Mouse (Mus musculus) testis, postnatal 10 days (tissue): Measurements from ENCODE around the gene Gsc.

ENCODE experiments used
- DNase-seq: peaks from one replicate; pipeline ENCODE4 v3.0.0; 2021; ENCODE audit warnings: low spot score

Gene Gsc

GRCm38 (mm10) chr12:104472601-104473424, at the start of gene Gsc:
TSS of gene Gsc (minus strand) at chr12:104473330.
- DNase-seq = peak; percentile 63

GRCm38 (mm10) chr12:104519721-104520120, 46.6 kb upstream of the Gsc start:
- no peak for DNase-seq

- no peak for DNase-seq
Observed at GRCm38 (mm10) chr12:104507911-104508310, 34.8 kb upstream of the Gsc start.

GRCm38 (mm10) chr12:104492009-104492408, 18.9 kb upstream of the Gsc start:
- no peak for DNase-seq

DNA sequence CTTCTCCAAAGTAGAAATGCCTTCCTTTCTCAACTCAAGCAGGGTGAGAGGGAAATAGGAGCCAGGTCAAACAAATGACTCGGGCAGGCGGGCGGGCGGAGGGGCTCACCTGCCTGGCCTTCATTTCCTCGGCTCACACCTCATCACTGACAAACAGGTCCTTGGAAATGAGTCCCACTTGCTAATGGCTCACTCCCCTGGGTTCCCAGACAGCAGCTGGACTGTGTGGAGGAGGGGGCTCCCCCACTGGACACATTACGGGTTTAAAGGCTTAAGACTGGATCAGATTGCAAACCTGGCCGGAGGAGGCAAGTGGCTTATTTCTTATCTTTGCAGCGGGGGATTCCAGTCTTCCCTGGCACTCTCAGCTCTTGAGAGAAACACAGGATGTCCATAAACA, 13.1 kb upstream of the Gsc start:
- no peak for DNase-seq

- no peak for DNase-seq
Observed at GRCm38 (mm10) chr12:104485161-104485560, 12.0 kb upstream of the Gsc start.

GRCm38 (mm10) chr12:104481007-104481406, 7.9 kb upstream of the Gsc start:
- DNase-seq = no peak

GRCm38 (mm10) chr12:104478193-104478592, 5.1 kb upstream of the Gsc start:
- no peak for DNase-seq

DNA sequence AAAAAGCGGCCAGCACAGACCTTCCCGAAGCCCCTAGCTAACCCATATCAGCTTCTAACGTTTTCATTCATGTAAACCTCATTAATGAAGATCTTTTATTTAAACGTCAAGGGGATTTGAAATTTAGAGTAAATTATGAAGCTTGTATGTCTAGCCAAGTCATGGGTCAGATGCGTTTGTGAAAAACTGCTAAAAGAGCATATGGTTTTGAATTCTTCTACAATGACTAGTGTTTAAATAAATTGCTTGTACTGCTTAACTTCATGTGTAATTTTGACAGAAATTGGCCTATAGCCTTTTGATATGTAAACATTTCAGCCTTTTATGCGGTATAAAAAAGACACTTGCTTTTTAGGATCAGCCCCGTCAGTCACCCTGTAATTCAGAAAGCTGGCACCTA, 4.4 kb upstream of the Gsc start:
- no peak for DNase-seq

- DNase-seq = no peak
Observed at GRCm38 (mm10) chr12:104477066-104477465, 3.9 kb upstream of the Gsc start.

GRCm38 (mm10) chr12:104475946-104476345, 2.8 kb upstream of the Gsc start:
- no peak for DNase-seq

DNA sequence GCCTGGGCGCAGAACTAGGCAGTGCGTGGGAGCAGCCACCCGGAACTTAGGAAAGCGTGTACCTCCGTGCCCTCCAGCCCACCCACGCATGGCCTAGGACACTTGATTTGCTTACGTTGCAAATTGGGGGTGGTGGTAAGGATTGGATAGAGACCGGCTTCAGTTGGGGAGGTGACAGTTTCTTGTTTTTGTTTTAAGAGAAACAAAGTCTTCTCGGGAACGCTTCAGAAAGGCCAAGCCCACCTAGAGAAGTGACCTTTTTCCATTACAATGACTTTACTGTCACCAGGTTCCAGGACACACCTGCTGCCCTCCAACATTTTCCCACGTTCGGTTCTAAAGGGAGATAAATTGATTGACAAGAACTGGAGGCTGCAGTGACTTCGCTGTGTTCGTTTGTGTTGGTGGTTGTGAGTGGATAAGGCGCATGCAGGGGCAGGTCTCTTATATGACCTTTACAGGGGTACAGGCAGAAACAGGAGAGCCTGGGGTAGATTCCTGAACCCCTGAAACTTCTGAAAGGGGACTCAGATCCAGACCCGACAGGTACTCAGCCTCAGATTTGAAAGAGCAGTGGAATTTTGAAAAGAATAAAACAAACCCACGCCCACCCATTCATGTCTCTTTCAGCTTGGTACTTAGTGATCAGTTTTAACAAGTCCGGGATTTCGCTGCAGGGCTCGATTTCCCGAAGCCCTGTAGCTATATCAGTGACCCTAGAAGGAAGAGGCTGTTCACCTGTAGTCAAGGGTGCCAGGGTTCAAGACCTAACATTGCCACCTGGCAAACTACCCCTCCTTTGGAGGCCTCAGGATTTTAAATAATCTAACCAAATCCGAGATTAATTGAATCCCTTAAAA, 2.0 kb upstream of the Gsc start:
- no peak for DNase-seq

GRCm38 (mm10) chr12:104474191-104474871, 1.2 kb upstream of the Gsc start:
- no peak for DNase-seq

GRCm38 (mm10) chr12:104473492-104473891, 362 bp upstream of the Gsc start:
- no peak for DNase-seq

DNA sequence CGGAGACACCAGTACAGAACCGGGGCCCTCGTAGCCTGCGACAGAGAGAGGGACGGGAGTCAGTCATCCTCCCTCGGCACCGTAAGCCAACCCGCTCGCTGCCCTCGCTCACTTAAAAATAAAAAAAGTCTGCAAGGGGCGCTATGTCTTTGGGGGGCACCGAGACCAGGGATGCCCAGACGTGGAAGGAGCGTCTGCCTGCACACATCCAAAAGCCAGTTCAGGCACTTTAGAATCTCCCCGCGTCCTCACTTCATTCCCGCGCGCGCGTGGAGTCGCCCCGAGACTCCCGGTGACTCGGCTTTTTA, 958 bp downstream of the Gsc start:
- DNase-seq = no peak

DNA sequence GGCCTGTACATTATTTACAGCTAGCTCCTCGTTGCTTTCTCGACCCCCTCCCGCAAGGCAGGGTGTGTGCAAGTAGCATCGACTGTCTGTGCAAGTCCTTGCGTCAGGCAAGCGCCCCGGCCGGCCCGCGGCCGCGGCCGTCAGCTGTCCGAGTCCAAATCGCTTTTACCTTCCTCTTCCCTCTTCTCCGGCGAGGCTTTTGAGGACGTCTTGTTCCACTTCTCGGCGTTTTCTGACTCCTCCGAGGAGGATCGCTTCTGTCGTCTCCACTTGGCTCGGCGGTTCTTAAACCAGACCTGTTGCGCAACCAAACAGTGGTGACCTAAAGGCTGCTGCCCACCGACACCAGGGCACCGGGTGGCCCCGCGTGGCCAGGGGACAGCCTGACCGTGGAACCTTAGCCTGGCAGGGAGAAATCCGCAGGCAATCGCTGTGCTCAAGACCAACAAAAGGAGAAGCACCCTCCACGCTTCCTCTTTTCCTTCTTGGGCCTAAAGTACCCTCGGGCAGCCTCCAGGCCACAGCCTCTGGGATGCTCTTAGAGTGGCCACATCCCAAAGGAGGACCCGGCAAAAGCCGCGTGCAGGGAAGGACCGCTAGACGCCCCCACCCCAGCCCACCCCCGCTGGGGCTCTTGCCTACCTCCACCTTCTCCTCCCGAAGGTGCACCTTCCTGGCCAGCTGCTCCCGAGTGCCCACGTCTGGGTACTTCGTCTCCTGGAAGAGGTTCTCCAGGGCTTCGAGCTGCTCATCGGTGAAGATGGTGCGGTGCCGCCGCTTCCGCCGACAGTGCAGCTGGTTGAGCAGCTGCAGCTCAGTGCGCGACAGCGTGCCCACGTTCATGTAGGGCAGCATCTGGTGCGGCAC, 1.5 kb downstream of the Gsc start:
- DNase-seq = no peak

DNA sequence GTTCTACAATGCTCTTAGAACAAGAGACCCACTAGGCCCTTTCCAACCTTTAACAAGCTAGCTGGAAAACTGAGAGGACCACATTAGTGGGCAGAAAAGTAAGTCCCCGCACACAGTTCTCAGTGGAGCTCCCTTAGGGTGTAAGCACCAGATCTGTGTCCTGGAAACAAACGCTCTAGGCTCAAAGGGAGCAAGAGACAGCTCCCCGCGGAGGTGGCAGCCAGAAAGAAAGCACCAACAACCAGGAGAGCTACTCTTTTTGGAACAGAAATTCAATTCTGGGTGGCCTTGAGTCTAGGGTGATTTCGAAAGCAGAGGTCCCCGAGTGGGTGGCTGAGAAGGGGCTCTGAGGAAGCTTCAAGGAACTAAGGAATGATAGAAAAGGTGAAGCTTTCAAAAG, 2.5 kb downstream of the Gsc start:
- no peak for DNase-seq

- DNase-seq = no peak
Observed at GRCm38 (mm10) chr12:104468783-104469182, 4.3 kb downstream of the Gsc start.

DNA sequence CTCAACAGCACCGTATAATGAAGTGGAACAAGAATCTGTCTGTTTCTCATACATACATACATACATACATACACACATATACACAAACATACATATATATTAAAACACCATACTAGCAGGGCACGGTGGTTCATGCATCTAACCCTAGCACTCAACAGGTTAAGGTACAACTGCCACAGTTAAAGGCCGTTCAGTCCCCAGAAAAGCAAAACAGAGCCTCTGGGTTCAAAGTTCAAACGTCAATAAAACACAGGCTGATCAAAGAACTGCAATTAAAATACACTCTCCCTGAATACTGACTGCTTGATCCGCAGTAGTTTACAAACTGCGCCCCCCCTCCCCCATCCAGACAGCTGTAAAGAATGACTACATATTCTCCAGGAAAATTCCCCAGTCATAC, 5.8 kb downstream of the Gsc start:
- no peak for DNase-seq

GRCm38 (mm10) chr12:104466930-104467329, 6.2 kb downstream of the Gsc start:
- no peak for DNase-seq

GRCm38 (mm10) chr12:104461372-104461771, 11.8 kb downstream of the Gsc start:
- DNase-seq = no peak

DNA sequence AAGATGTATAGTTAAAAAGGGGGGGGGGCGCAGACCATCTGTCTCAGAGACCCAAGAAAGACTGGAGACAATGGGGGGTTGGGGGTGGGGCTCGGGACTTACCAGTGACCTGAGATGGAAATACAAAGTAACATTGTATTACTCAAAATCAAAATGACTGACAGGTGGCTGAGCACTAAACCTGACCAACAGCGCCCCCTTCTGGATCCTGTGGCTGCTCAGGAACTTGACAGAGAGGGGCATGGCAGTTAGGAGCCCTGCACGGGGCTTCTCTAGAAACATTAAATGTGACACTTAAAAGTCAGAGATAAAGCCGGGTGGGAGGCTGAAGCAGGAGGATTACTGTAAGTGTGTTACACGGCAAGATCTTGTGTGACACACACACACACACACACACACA, 13.8 kb downstream of the Gsc start:
- peak; percentile 56 for DNase-seq
